Mouse (Mus musculus) brain, embryonic 14.5 days (tissue): ENCODE measurements around the gene Cfap45.

Source experiments
- CTCF ChIP-seq: fragments of 200-500 bp; IDR thresholded peaks from 2 replicates; pipeline ENCODE4 v1.5.1; 2012; ENCODE audit warnings: inconsistent platforms, mild to moderate bottlenecking, moderate library complexity, borderline replicate concordance; ENCODE audit not compliant: insufficient read depth, insufficient read length; ENCODE audit errors: extremely low read depth
- POLR2A ChIP-seq: fragments of 200-500 bp; IDR thresholded peaks from 2 replicates; pipeline ENCODE4 v1.6.1; 2012; ENCODE audit warnings: mild to moderate bottlenecking, inconsistent platforms, borderline replicate concordance; ENCODE audit not compliant: poor library complexity, insufficient read depth, insufficient read length, severe bottlenecking; ENCODE audit errors: extremely low read depth

GRCm38 (mm10) chr1:172582436-172582835 is 61.8 kb downstream of the Cfap45 start:
- TF ChIP-seq CTCF: no peak
- no peak for TF ChIP-seq POLR2A
